In the genomic region with DNA sequence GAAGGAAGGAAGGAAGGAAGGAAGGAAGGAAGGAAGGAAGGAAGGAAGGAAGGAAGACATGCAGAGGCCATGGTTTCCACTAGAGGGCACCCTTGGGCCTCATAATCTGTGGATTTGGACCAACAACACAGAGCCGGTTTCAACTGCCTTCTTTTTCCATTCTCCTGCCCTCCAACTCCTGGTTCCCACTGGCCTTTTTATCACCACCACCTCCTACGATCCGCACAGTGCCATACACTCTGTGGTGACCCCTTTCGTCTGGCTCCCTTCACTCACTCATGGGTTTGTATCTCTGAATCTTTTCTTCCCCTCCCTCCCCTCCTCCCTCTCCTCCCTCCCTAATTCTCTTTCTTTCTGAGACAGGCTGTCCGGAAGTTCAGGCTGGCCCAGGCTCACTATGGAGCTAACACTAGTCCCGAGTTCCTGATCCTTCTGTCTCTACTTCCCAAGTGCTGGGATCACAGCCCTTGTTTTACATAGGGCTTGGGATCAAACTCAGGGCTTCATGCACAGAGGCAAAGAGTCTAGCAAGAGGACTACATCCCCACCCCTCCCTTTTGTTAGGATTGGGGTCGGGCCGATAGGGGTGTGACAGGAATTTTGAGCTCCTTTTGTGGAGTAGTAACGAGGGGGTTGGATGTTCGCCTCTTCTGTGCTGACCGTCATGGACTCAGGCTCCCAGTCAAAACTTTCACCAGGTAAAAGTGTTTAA, we compare ENCODE assay signal across 8 mouse cellular contexts. TPM values are rescaled to one million over a fixed set of nuclear protein-coding genes. Genes with fewer than 3 reads are reported as not detected.
DNase-seq lines count a peak whose midpoint lies in the region; ATAC-seq and TF ChIP-seq lines count a peak whose summit lies in the region.

No protein-coding gene starts in this region.

- DNase-seq in ovary, postnatal 10 days (ENCODE audit: low spot score) = peak; percentile 46
- DNase-seq in ovary, adult 18-20 months (ENCODE audit: low spot score) = no peak
- peak; percentile 72 for DNase-seq in adrenal gland, postnatal 10 days
- DNase-seq in left cerebral cortex, postnatal 36 days (ENCODE audit: low spot score in 2 of 2) = peak; percentile 25 to 27

- no peaks in the 10 kb centered on the region for H3K36me3 ChIP-seq in hindbrain, embryonic 12.5 days
- no peaks in the 10 kb centered on the region for H3K36me3 ChIP-seq in neural tube, embryonic 13.5 days

- 23% methylated on average over 11 of the region's 11 CpGs for WGBS in hindbrain, embryonic 12.5 days
- WGBS in neural tube, embryonic 13.5 days = 22% methylated on average over 11 of the region's 11 CpGs

- ATAC-seq in hindbrain, embryonic 12.5 days (ENCODE audit: low FRiP score) = no peak
- peak; percentile 41; the same call in 1 of the 2 replicates for ATAC-seq in neural tube, embryonic 13.5 days (ENCODE audit: low read depth)
- ATAC-seq in erythroblast, adult 5-6 weeks (replicated peaks; ENCODE audit: low FRiP score, poor library complexity, severe bottlenecking) = no peak

- no peaks in the 10 kb centered on the region for H3K4me1 ChIP-seq in embryonic fibroblast, embryonic 13.5 days (ENCODE audit: control insufficient read depth, insufficient read depth, low read length)
- H3K4me1 ChIP-seq in hindbrain, embryonic 12.5 days = peaks cover 21% of the 10 kb centered on the region
- H3K4me1 ChIP-seq in neural tube, embryonic 13.5 days (replicated peaks) = peaks cover 19% of the 10 kb centered on the region

- H3K9ac ChIP-seq in hindbrain, embryonic 12.5 days = no peak overlapping the region
- no peak overlapping the region for H3K9ac ChIP-seq in neural tube, embryonic 13.5 days

- peak; percentile 21; the same call in 1 of the 2 replicates for TF ChIP-seq CTCF in embryonic fibroblast, embryonic 13.5 days (IDR thresholded peaks at IDR 0.05; ENCODE audit: borderline replicate concordance, insufficient read depth, low read length)

- no peak overlapping the region for H3K4me2 ChIP-seq in hindbrain, embryonic 12.5 days (replicated peaks)
- H3K4me2 ChIP-seq in neural tube, embryonic 13.5 days = no peak overlapping the region

- H3K27ac ChIP-seq in embryonic fibroblast, embryonic 13.5 days (ENCODE audit: insufficient read depth, low read length) = no peak overlapping the region
- H3K27ac ChIP-seq in hindbrain, embryonic 12.5 days = peak overlapping the region; percentile 48; the same call in 1 of the 2 replicates
- no peak overlapping the region for H3K27ac ChIP-seq in neural tube, embryonic 13.5 days (replicated peaks)

- intact Hi-C loops in left cerebral cortex, postnatal 36 days (cut with DNase I) = loop anchor here (5.0 kb wide), 1 partner anchor 65 kb away; no protein-coding TSS in a partner anchor

- no peak overlapping the region for H3K4me3 ChIP-seq in embryonic fibroblast, embryonic 13.5 days (ENCODE audit: insufficient read depth, low read length)
- no peak overlapping the region for H3K4me3 ChIP-seq in hindbrain, embryonic 12.5 days
- H3K4me3 ChIP-seq in neural tube, embryonic 13.5 days = no peak overlapping the region

- no peak for TF ChIP-seq POLR2A in embryonic fibroblast, embryonic 13.5 days (IDR thresholded peaks at IDR 0.05; ENCODE audit: low read depth, low read length)

- peaks cover 8% of the 10 kb centered on the region; the same call in 1 of the 2 replicates for H3K27me3 ChIP-seq in hindbrain, embryonic 12.5 days
- 0 out of 2 replicates have a peak, but pooled peaks cover 7% of the 10 kb centered on the region for H3K27me3 ChIP-seq in neural tube, embryonic 13.5 days

- no peaks in the 10 kb centered on the region for H3K9me3 ChIP-seq in hindbrain, embryonic 12.5 days (replicated peaks)
- no peaks in the 10 kb centered on the region for H3K9me3 ChIP-seq in neural tube, embryonic 13.5 days

RNA-seq across cellular contexts. Expression of a gene that starts 9.9 kb away (rescaled TPM):
- total RNA-seq in adrenal gland, postnatal 10 days (2021) = under 1 TPM; 0.55 to 0.57 TPM
- polyA plus RNA-seq in embryonic fibroblast, embryonic 13.5 days (2011; ENCODE audit: insufficient read length, low read depth, missing spikeins) = 0.61 and 0.70 TPM in 2 replicates
- 3.3 and 4.5 TPM in 2 replicates for polyA plus RNA-seq in hindbrain, embryonic 12.5 days (2016; fragmentation: Nextera tagmentation; extraction: Ambion mirVana)
- 1 to 10 TPM in 1 of 2 experiments, under 1 TPM in 1; 0.91 to 2.1 TPM for total RNA-seq in left cerebral cortex, postnatal 36 days (2021)
- polyA plus RNA-seq in neural tube, embryonic 13.5 days (2015; fragmentation: Nextera tagmentation; extraction: Ambion mirVana) = 2.9 TPM in 2 replicates
- not detected in 2 replicates for total RNA-seq in erythroblast, adult 5-6 weeks (2015; ENCODE audit: low replicate concordance)
- total RNA-seq in erythroblast, adult 5-6 weeks (2017; ENCODE audit: low replicate concordance) = not detected in 2 replicates

RNA-seq across cellular contexts. Expression of a gene that starts 28.1 kb away (rescaled TPM):
- total RNA-seq in adrenal gland, postnatal 10 days (2021) = 1 to 10 TPM in 1 of 2 experiments, under 1 TPM in 1; 0.67 to 1.1 TPM
- polyA plus RNA-seq in embryonic fibroblast, embryonic 13.5 days (2011; ENCODE audit: insufficient read length, low read depth, missing spikeins) = not detected in 2 replicates
- polyA plus RNA-seq in hindbrain, embryonic 12.5 days (2016; fragmentation: Nextera tagmentation; extraction: Ambion mirVana) = 2.2 and 3.0 TPM in 2 replicates
- total RNA-seq in left cerebral cortex, postnatal 36 days (2021) = 1 to 10 TPM; 4.5 to 4.8 TPM
- polyA plus RNA-seq in neural tube, embryonic 13.5 days (2015; fragmentation: Nextera tagmentation; extraction: Ambion mirVana) = 1.3 and 1.6 TPM in 2 replicates
- total RNA-seq in erythroblast, adult 5-6 weeks (2015; ENCODE audit: low replicate concordance) = 0.58 TPM in 1 of 2 replicates, not detected in the other
- 0.70 TPM in 1 of 2 replicates, not detected in the other for total RNA-seq in erythroblast, adult 5-6 weeks (2017; ENCODE audit: low replicate concordance)

RNA-seq across cellular contexts. Expression of a gene that starts 58.7 kb away (rescaled TPM):
- under 1 TPM; 0.21 to 0.33 TPM for total RNA-seq in adrenal gland, postnatal 10 days (2021)
- polyA plus RNA-seq in embryonic fibroblast, embryonic 13.5 days (2011; ENCODE audit: insufficient read length, low read depth, missing spikeins) = not detected in 2 replicates
- polyA plus RNA-seq in hindbrain, embryonic 12.5 days (2016; fragmentation: Nextera tagmentation; extraction: Ambion mirVana) = 32.2 and 37.3 TPM in 2 replicates
- total RNA-seq in left cerebral cortex, postnatal 36 days (2021) = 10 to 100 TPM; 29.1 to 35.8 TPM
- polyA plus RNA-seq in neural tube, embryonic 13.5 days (2015; fragmentation: Nextera tagmentation; extraction: Ambion mirVana) = 19.4 and 22.7 TPM in 2 replicates
- total RNA-seq in erythroblast, adult 5-6 weeks (2015; ENCODE audit: low replicate concordance) = not detected in 2 replicates
- total RNA-seq in erythroblast, adult 5-6 weeks (2017; ENCODE audit: low replicate concordance) = not detected in 2 replicates

Comparison
In these comparisons a context has a peak if more than half of its experiments do, and no peak if none do; other contexts are left out.
1. RNA of a gene that starts 58.7 kb away (total RNA-seq): 29.1 to 35.8 TPM in left cerebral cortex, postnatal 36 days; 0.21 to 0.33 TPM in adrenal gland, postnatal 10 days and not detected in erythroblast, adult 5-6 weeks; every median in the first group is over 10 times any median in the second.